Mouse (Mus musculus) layer of hippocampus, postnatal 10 days (tissue): ENCODE results near the gene Ptprk. TPM values are rescaled to one million over a fixed set of nuclear protein-coding genes. Genes with fewer than 3 reads are reported as not detected.

Experiments used
- DNase-seq, 2 experiments: peaks; one replicate each; pipeline ENCODE4 v3.0.0; 2021; ENCODE audit warnings: low spot score in 2 of 2
- long read RNA-seq: library from polyadenylated mRNA; stranded (forward); transcript quantifications from one replicate; pipeline ENCODE4 v2.0.0, GENCODE M21; 2023
- total RNA-seq, 2 experiments: library from RNA; stranded (reverse); gene quantifications; 2 replicates each; pipeline ENCODE4 v1.2.3; 2021

The Ptprk gene
- total RNA-seq = 10 to 100 TPM; 53.6 to 56.5 TPM
- long read RNA-seq, partial matches to known transcripts = 9 of 17 reads
- long read RNA-seq, other reads (novel, unspliced or antisense) = 7 of 17 reads

DNA sequence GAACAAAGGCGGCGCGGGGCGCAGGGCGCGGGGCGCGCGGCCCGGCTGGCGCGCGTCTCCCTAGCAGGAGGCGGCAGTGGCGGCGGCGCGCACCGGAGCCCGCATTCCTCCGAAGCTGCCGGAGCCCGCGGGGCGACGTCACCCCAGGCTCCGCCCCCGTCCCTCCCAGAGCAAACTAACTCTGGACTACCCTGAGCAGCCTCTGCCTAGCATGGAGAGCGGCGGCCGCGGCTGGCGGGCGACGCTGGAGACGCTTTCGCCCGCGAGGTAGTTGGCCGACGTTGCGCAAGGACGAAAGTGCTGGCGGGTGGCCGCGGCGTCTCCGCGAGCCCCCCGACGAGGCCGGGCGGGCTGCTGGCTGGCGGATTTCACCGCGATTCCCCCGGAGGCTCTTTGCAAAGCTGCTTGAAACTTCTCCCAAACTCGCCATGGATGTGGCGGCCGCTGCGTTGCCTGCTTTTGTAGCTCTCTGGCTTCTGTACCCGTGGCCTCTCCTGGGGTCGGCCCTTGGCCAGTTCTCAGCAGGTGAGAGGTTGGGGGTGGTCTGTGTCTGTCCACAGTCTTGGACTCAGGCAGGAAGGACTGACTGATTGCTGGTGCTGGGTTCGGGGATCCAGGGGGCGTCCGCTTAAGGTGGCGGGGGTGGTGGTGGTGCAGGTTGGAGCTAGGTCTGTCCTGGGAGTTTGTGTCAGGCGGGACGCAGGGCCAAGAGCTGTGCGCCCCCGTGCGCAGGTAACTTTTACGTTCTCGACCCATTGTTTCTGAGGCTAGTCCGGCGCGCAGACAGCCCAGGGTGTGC is at the start of gene Ptprk:
Gene Ptprk, plus strand, starts transcription at position 168 of the 799 bp plus-strand sequence.
- DNase-seq = peak; percentile 82 to 91

DNA sequence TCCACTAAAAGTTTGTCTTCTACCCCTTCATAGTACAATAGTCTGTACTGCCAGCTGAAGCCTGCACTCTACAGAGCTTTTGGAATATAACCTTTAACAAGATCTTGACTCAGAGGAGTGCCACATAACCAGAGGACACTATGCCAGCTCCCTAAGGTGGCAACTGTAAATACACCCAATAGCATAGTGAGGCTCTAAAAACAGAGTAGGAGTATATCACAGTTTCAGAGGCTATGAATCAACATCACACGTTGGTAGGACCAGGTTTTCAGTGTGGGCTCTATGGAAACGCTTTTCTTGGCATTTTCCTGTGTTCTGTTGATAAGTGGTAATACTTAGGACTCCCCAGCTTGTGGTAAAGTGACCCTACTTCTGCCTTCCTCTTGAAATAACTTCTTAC is 46.8 kb upstream of the Ptprk start:
- DNase-seq = no peak

DNA sequence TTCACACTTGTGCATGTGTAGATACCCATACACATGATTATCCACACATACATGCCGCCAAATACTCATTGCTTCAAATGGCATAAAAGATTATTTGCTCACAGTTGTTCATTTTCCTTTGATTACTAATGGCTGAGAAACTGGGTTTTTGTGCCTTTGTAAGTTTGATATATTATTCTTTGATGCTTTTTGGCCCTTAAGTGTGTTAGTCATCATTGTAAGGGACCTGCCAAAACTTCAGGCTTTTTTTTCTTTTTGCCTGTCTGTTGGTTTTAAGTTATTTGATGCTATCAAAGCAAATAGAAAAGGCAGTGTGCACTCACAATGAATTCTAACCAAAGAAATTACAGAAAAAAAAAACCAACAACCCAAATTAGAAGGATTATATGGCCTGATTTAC is 38.2 kb upstream of the Ptprk start:
- no peak for DNase-seq

DNA sequence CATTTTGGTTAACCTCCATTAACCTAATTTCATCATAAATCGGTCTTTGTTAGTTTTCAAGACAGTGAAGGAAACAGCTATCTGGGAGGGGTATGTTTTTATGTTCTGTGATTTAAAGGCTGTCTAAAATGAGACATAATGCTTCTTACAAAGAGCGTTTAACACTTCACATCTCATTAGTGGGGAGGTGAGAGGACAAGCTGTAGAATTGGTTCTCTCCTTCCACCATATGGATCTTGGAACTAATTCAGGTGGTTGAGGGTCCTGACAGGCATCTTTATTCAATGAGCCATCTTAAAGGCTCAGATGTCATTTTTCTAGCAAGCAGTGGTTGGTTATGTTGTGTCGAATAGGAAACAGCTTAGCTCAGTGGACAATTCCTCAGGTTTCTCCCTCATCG is 19.9 kb upstream of the Ptprk start:
- DNase-seq = no peak

DNA sequence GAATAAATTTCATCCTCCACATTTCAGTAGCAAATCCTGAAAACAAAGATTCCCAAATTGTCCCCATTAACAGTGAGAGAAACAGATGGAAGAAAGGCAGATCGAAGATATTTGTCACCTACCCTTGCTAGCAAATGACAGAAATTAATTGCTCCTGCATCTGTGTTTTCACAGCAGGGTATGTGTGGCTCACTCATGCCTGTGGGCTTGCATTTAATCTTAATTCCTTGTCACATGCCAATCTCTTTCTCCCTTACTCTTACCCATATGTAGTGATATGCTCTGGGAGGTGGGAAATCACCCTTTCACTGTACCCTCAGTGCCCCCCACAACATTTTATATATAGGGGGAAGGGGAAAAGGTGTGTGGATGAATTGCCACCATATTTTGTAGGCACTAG is 15.4 kb upstream of the Ptprk start:
- no peak for DNase-seq

DNA sequence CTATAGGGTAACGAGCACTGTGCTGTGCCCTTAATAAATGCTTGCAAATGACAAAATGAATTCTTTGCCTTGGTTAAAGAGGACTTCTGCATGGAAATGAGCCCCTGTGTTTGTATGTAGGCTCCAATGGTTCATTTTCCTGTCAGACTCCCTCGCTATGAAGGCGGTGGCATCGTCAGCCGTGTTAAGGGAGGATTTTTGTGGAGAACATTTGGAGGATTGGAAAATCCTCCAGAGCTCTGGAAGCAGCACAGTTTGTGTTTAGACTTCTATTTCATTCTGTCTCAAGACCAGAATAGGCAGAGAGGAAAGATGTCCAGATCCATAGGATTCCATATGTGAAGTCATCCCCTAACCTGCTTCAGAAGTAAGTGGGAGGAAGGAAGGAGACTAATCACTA is 6.6 kb upstream of the Ptprk start:
- DNase-seq = no peak

DNA sequence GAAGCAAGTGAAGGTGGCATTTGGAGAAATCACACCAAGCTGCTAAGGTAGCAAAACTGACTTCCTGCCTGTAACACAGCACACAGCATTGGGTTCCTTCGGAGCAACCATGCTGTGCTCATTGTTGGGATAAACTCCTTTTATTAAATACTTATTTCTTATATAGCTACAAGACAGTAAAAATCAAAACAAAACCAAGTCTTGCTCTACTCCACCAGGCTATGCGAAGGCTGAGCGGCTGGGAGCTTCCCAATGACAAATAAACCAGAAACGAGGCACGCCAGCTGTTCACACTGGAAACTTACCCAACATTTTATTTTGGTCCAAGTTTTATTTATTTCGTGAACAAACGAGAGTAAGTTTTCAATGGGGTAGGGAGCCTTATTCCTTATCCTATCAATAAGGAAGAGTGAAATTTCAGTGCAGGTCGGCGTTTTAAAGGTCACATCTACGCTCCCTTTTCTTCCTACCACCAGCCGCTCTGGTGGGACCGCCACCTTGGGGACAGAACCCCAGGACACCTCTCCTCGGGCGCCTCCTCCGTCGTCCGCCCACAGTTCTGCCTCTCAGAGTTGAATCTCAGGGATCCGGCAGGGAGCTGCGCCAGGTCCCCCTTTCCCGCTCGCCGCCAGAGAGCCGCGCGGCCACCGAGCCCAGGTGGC is 498 bp upstream of the Ptprk start:
- peak; percentile 42 to 54 for DNase-seq

DNA sequence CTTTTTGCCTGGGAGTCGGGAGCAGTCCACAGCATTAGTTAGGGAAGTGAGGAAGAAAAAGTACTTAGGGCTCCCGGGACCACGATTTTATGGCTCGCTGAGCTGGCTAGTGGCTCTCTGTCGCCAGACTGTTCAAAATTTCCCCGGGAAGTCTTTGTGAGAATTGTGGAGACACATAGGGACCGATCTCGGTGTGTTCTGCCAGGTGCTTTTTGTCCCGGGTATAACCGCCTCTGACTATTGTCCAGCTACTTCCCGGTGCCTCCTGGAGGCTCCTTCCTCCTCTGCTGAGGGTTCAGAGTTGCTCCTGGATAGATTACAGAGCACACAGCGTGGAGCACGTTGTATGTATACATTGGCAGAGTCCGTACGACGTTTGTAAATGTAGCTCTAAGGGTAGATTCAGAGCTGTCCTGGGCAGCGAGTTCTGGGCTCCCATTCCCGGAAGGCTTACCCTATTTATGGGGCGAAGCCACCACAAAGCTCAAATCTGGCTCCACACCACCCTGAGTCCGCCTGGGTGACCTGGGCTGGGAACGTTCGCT is 943 bp downstream of the Ptprk start:
- peak; percentile 18 to 39 for DNase-seq

DNA sequence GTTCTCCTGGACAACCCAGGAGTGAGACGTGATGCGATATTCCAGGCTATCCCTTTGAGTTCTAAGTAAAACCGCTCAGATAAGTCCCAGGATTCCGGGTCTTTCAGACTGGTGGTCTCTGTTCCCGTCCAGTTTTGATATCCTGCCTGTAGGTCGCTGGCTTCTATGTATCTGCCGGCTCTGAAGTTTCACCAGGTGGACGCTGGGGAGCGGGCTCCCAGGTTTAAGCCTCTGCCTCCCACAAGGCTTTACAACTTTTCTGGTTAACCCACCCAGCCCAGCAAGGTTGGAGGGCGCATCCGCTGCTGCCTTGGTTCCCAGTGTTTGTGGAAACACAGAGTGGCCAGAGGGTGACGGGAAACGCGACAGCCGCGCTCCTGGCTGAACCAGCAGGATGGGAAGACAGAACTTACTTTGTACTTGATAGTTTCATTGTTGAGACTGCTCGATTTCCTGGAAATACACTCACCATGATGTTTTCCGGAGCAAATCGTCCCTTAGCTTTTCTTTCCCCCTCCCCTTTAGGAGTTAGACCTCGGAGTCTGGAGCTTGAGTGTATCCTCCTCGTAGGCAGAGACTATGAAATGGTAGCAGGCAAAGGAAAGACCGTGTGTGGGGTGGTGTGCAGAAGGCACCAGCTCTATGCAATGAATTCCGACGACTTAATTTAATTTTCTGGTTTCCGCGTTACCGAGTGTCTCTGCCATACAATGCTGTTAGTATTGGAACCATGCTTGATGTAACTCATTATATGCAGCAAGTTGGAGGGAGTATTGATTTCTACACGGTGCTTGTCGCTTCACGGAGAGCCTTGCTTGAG is 1.6 kb downstream of the Ptprk start:
- DNase-seq = peak; percentile 32 to 44

DNA sequence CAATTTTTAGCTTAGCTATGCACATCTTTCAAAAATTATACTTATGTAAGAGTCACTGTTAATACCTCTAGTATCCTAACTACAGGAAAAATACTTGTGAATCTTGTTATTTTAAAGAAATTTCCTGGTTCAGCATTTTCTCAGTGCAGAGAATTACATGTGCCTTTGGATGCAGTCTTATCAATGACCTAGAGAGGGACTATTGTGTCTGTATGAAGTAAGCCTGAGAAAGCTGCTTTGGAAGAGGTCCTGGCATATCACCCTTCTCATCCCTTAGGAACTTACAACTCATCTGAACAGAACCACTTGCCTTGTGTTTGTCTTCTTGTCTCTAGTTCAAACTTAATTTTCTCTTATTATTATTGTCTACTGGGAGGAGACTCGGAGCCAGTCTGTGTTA is 3.6 kb downstream of the Ptprk start:
- DNase-seq = no peak

DNA sequence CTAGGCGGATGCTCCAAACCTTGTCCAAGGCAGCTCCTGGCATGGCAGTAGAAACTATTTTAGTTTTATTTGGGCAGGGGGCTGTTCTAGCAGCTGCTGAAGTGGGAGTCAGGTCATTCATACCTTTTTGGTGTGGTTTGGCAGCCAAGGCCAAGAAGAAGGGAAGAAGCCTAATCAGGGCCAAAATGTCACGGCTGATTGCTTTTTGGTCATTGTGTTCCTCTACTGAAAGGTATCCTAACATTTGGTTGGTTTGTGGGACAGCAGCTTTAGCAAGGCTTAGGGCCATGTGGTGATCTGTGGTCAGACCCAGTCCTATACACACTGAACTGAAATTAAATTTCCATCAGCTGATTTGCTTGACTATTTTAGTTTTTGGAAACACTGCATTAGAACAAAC is 6.6 kb downstream of the Ptprk start:
- DNase-seq = no peak

DNA sequence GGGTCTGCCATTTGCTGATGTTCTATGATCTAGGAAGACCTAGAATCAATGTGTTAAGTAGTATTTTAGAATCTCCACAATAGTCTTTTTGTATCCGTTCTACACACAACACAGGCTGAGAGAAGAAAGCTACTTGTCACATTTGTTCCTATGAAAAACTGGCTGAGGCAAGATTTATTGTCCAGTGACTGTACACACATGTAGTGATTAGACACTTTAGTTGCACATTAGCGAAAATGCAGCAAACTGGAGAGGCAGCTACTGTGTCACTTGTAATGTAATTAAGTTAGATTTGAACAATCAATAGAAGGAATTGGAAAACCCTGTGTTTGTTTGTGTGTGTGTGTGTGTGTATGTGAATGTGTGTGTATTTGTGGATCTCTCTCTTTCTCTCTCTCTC is 8.6 kb downstream of the Ptprk start:
- DNase-seq = no peak

DNA sequence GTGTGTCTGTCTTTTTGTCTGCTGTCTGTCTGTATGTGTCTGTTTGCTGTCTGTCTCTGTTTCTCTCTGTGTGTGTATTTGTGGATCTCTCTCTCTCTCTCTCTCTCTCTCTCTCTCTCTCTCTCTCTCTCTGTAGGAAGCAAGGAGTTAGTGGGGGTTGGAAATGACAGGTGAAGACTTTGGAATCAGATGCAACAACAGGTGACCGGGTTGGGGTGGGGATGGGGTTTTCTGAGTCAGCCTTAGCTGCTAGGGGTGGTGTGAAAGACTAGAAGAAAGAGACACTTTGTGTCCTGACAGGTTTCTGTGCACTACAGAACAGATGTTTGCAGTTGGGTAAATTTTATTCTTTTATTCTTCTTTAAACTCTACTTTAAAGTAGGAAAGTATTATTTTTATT is 9.0 kb downstream of the Ptprk start:
- DNase-seq = no peak

DNA sequence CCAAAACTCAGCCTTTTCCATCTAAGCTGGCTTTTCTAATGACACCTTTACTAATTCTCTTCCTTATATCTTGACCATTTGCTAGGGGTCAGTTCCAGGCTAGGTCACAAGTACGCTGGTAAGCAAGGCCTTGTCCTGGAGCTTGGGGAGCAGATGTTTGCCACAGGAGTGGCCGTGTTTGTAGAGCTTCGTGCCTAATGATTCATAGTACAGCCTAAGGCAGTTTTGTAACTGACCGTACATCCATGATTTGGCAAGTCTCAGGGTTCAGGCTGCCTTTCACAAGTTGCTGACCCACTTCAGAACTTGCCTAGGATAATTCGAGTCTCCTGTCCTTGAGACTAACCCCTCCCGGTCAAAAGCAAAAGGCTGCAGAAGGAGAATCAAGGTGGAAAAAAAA is 12.7 kb downstream of the Ptprk start:
- no peak for DNase-seq

DNA sequence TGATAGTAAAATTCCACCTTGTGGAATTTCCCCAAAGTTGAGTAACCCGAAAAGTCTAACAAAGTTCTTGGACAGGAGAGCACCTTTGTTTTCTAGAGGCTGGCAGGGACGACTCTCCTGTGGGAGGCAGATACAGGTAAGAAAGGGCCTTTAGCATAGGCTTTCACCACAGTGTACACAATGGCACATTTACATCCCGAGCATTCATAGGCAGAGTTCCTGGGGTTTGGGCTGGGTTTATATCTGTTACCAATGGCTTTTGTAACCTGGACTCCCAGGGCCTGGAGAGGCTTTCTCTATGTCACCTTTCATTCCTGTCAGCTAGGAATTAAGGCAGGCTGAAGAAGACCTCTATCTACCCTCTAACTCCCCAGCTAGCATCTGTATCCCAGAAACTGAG is 13.1 kb downstream of the Ptprk start:
- no peak for DNase-seq

DNA sequence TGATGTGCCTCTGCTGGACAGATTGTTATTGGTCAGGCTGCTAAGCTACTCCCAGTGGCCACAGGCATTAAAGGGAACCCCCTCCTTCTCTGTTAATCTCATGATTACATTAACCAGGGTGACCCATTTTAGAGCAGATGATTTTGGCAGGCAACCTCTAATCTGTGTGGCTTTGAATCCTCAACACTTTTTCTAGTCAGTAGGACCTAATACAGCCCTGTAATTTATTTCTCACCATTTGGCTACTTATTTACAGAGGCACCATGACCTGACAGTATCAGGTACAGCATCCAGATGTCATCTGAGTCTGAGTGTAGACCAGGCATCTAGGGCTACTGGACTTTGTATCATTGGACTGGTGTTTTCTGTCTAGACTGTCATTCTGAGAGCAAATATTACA is 21.4 kb downstream of the Ptprk start:
- no peak for DNase-seq

DNA sequence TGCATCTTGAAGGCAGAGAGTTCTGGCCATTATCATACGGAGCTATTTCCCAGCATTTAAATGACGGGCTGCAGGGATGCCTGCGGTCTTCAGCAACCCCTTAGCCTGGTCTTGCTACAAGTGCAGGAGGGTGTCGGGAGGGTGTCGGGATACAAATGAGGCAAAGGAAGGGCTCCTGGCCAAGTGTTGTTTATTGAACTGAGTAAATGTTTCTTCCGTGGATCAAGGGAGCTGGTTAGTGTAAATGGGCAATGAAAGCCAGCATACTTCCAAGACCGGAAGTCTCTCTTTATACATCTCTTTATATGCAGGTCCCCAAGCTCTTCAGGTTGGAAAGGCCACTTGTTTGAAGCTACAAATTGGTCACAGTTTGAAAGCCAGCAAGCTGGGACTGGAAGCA is 23.0 kb downstream of the Ptprk start:
- peak; percentile 13 to 34 for DNase-seq

DNA sequence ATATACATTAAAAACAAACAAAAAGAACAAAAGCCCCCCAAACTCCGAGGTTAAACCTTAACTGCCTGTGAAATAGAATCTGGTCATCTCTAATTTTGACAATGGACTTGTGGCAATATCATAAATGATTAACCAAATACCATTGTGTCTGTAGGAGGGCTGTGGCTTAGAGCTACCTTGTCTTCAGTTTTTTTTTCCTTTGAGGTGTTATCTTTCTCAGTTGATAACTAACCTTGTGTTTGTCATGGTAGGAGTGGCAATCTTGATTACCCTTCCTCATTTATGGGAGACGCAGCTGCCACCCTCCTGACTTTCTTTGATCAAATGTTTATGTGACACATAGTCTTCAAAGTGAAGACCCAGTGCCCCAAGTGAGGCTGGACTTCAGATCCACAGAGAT is 24.3 kb downstream of the Ptprk start:
- DNase-seq = no peak

DNA sequence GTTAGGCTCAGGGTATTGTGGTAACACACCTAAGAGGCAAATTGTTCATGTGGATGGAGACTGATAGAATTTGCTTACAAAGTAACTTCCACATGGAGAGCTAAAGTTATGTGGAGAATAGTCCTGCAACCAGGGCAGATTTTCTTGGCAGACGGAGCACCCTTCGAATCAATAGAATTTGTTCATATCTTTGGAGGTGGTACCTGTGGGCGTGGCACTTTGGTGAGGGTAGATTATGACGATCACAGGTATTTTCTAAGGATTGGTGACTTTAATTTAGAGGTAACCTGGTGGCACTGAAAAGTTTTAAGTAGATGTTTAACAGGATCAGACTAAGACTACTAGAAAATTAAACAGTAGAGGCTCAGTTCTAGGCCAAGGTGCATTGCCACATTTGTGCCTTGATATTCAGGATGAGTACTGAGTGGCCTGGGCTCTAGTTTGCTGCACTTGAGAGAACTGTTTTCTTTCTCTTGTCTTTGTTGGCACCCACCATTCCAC is 28.8 kb downstream of the Ptprk start:
- DNase-seq = no peak

DNA sequence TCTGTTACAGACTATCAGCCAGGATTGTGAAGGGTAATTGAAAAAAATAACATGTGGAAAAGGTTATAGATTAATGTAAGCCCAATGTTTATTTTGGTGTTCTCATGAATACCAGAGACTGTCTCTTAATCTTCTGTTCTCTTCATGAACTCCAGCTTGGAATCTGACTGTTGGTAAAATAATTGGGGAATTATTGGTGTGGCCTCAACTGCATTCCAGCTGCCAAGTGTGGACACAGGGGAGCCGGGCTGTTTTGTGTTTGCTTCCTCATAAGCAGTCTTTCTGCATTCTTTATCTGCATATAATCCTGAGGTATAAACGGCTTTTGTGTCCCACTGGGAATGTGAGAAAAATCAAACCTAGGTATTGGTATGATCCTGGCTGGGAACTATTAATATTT is 29.3 kb downstream of the Ptprk start:
- no peak for DNase-seq

DNA sequence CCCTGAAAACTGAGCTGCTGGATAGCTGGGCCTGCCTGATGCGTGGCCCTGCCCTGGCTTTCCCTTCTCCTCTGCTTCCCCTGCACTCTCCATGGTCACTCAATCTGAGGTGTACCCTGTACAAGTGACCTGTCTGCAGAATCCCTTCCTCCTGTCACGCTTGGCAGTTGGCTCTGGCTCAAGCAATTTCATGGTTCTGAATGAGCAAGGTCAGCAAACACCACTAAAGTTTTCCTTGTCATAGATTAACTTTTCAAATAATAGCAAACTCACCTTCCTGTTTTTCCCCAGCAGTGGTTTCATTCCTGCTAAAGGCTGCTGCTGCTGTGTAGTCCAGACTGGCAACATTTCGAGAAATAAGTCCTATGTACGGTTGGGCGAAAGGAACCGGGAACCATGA is 30.6 kb downstream of the Ptprk start:
- no peak for DNase-seq
